Mouse (Mus musculus) limb, embryonic 14.5 days (tissue): ENCODE measurements at regions not wholly inside any gene's neighbourhood (a gene's known extent, or its start where the extent isn't known, plus 50 kb on each side); places are given as distances from the start of the nearest gene placed in this dataset.

Experiments used
- ATAC-seq: fragments of 200-750 bp; cut with Nextera tagmentation; 2 replicates; pipeline ENCODE4 v1.8.0; 2017; ENCODE audit warnings: low read depth, moderate number of reproducible peaks, moderate TSS enrichment; ENCODE audit not compliant: low FRiP score
- DNase-seq: peaks from one replicate; pipeline ENCODE4 v3.0.0-alpha.2; 2015; ENCODE audit warnings: low spot score
- H3K27ac ChIP-seq: fragments of 300-500 bp; sonication (generic); replicated peaks from 2 replicates; pipeline ENCODE4 v1.5.1; 2014; ENCODE audit warnings: low read depth, mild to moderate bottlenecking, low read length, moderate library complexity, mixed read lengths
- H3K27me3 ChIP-seq: fragments of 300-500 bp; sonication (generic); 2 replicates; pipeline ENCODE4 v1.6.1; 2014; ENCODE audit warnings: low read length, mixed read lengths; ENCODE audit not compliant: control insufficient read depth, insufficient read depth
- H3K36me3 ChIP-seq: fragments of 300-500 bp; sonication (generic); 2 replicates; pipeline ENCODE4 v1.6.1; 2014; ENCODE audit warnings: mild to moderate bottlenecking, low read length, moderate library complexity, mixed read lengths; ENCODE audit not compliant: control insufficient read depth, insufficient read depth
- H3K4me1 ChIP-seq: fragments of 300-500 bp; sonication (generic); 2 replicates; pipeline ENCODE4 v1.6.1; 2014; ENCODE audit warnings: antibody characterized with exemption, low read length, mixed read lengths; ENCODE audit not compliant: control insufficient read depth, insufficient read depth
- H3K4me2 ChIP-seq: fragments of 300-500 bp; sonication (generic); replicated peaks from 2 replicates; pipeline ENCODE4 v1.6.1; 2014; ENCODE audit warnings: low read depth, mild to moderate bottlenecking, low read length, moderate library complexity; ENCODE audit not compliant: severe bottlenecking
- H3K4me3 ChIP-seq: fragments of 300-500 bp; sonication (generic); replicated peaks from 2 replicates; pipeline ENCODE4 v1.5.1; 2014; ENCODE audit warnings: low read length
- H3K9ac ChIP-seq: fragments of 300-500 bp; sonication (generic); 2 replicates; pipeline ENCODE4 v1.6.1; 2014; ENCODE audit warnings: mild to moderate bottlenecking, low read depth, low read length, moderate library complexity; ENCODE audit not compliant: severe bottlenecking
- H3K9me3 ChIP-seq: fragments of 300-500 bp; sonication (generic); 2 replicates; pipeline ENCODE4 v1.6.1; 2016; ENCODE audit warnings: low read length; ENCODE audit not compliant: control insufficient read depth
- POLR2A ChIP-seq: fragments of 200-500 bp; IDR thresholded peaks from 2 replicates; pipeline ENCODE4 v1.8.0; 2012; ENCODE audit warnings: inconsistent platforms, mild to moderate bottlenecking, moderate library complexity, borderline replicate concordance; ENCODE audit not compliant: insufficient read depth, insufficient read length; ENCODE audit errors: extremely low read depth
- WGBS: fragments of 180-500 bp; shearing (Covaris S2); extraction: QIAGEN DNeasy Blood & Tissue Kit; methylation state at CpG from one replicate; pipeline ENCODE4 v1.1.7; 2014; 5-methylcytosine and 5-hydroxymethylcytosine counted together

- Histone ChIP-seq H3K4me2 (no peak overlapping the region), H3K9me3 (no peaks in the 10 kb centered on the region), H3K9ac (no peak overlapping the region), H3K4me1 (no peaks in the 10 kb centered on the region), H3K27ac (no peak overlapping the region), H3K4me3 (no peak overlapping the region), H3K27me3 (no peaks in the 10 kb centered on the region), H3K36me3 (no peaks in the 10 kb centered on the region)
- 81% methylated on average over 2 of the region's 2 CpGs for WGBS
- TF ChIP-seq POLR2A: no peak
- no peak for DNase-seq
- ATAC-seq: no peak
These were observed 687.3 kb upstream of the Ctnnd2 start for GRCm38 (mm10) chr15:29485136-29485535.

DNA sequence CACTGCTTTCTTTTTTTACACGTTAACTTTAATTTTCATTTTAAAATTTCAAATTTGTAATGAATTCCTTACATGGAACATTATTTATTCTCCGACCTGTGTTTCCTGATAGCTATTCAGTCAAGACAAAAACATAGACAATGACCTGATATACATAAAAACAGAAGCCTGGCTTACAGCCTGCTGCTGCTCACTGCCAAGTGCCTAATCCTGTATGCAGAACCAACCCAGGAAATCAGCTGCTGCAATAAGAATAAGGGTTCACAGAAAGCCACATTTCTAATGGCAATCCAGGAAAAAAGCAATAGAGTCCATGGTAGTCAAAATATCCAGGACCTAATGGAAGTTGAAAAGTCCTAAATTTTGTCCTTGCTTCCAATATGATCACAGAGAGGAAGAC, 642.4 kb upstream of the Ctnnd2 start:
- DNase-seq: no peak
- Histone ChIP-seq H3K27me3 (no peaks in the 10 kb centered on the region), H3K9ac (no peak overlapping the region), H3K4me3 (no peak overlapping the region), H3K27ac (no peak overlapping the region), H3K4me2 (no peak overlapping the region), H3K36me3 (no peaks in the 10 kb centered on the region), H3K4me1 (no peaks in the 10 kb centered on the region), H3K9me3 (no peaks in the 10 kb centered on the region)
- ATAC-seq: no peak
- no peak for TF ChIP-seq POLR2A
- WGBS: 77% methylated on average over 2 of the region's 2 CpGs

DNA sequence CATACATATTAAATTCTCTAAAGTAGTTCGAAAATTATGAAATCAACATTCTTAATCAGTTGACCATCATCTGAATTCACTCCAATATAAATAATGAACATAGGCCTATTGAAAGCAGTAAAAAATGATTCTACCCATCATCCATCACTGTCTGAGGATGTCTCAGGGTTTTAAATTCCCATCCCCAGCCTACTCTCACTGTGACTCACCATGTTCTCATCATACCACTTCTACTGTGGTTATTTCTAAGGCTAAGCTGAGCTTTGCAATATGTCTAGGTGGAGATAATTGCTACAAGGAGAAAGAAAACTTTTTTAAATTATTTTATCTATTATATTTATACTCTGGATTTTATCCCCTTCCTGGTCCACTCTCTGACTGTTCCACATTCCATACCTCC, 604.0 kb upstream of the Ctnnd2 start:
- Histone ChIP-seq H3K4me3 (no peak overlapping the region), H3K27ac (no peak overlapping the region), H3K9me3 (no peaks in the 10 kb centered on the region), H3K4me2 (no peak overlapping the region), H3K9ac (no peak overlapping the region), H3K4me1 (no peaks in the 10 kb centered on the region), H3K27me3 (no peaks in the 10 kb centered on the region), H3K36me3 (no peaks in the 10 kb centered on the region)
- DNase-seq: no peak
- WGBS: 89% methylated on average over 1 of the region's 1 CpGs
- no peak for ATAC-seq
- no peak for TF ChIP-seq POLR2A
